Mouse (Mus musculus) lung, embryonic 15.5 days (tissue): ENCODE results near the gene Scn1b. TPM values are rescaled to one million over a fixed set of nuclear protein-coding genes. Genes with fewer than 3 reads are reported as not detected.

Experiments
- ATAC-seq: fragments of 200-750 bp; cut with Nextera tagmentation; 2 replicates; pipeline ENCODE4 v1.8.0; 2017; ENCODE audit warnings: moderate number of reproducible peaks, borderline replicate concordance; ENCODE audit not compliant: low FRiP score, low TSS enrichment; ENCODE audit errors: extremely low read depth
- H3K27ac ChIP-seq: fragments of 300-500 bp; sonication (generic); 2 replicates; pipeline ENCODE4 v1.5.1; 2015; ENCODE audit warnings: moderate library complexity, mild to moderate bottlenecking, inconsistent platforms
- H3K27me3 ChIP-seq: fragments of 300-500 bp; sonication (generic); 2 replicates; pipeline ENCODE4 v1.6.1; 2015; ENCODE audit warnings: inconsistent platforms
- H3K36me3 ChIP-seq: fragments of 300-500 bp; sonication (generic); 2 replicates; pipeline ENCODE4 v1.6.1; 2015; ENCODE audit warnings: inconsistent platforms
- H3K4me1 ChIP-seq: fragments of 300-500 bp; sonication (generic); 2 replicates; pipeline ENCODE4 v1.6.1; 2015; ENCODE audit warnings: inconsistent platforms
- H3K4me2 ChIP-seq: fragments of 300-500 bp; sonication (generic); 2 replicates; pipeline ENCODE4 v1.6.1; 2015; ENCODE audit warnings: inconsistent platforms, mild to moderate bottlenecking, moderate library complexity
- H3K4me3 ChIP-seq: fragments of 300-500 bp; sonication (generic); 2 replicates; pipeline ENCODE4 v1.5.1; 2015; ENCODE audit warnings: mild to moderate bottlenecking, inconsistent platforms
- H3K9ac ChIP-seq: fragments of 300-500 bp; sonication (generic); 2 replicates; pipeline ENCODE4 v1.6.1; 2015; ENCODE audit warnings: inconsistent platforms
- H3K9me3 ChIP-seq: fragments of 300-500 bp; sonication (generic); 2 replicates; pipeline ENCODE4 v1.6.1; 2016; ENCODE audit warnings: inconsistent platforms
- WGBS: fragments of 180-500 bp; shearing (Covaris S2); methylation state at CpG from one replicate; pipeline ENCODE4 v1.1.7; 2015; 5-methylcytosine and 5-hydroxymethylcytosine counted together
- polyA plus RNA-seq: library from polyadenylated mRNA; unstranded; fragments of >200 nt; fragmentation: Nextera tagmentation; extraction: Ambion mirVana; gene quantifications from 2 replicates; pipeline ENCODE4 v1.2.1, GENCODE M21; 2015

The Scn1b gene
- polyA plus RNA-seq, 1 experiment from 2014 or later, result 1.8 TPM

DNA sequence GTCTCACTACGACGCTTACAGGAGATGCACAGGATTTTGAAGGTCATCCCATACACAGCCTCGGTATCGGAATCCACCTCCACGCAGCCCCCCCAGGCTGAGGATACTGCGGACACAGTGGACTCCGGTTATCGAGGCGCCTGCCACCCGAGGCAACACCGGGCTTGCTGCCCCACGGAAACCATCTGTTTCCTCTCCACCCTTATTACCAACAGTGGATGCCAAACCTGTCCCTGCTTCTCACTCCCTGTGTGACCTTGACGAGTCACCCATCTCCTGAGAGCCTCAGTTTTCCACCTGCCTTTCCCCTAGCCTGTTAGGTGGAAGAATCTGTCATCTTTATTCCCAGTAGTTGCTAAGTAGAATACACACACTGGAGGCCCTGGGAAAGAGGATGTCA, 1.7 kb downstream of the Scn1b start:
- Histone ChIP-seq H3K4me3 (no peak overlapping the region), H3K27ac (no peak overlapping the region), H3K9me3 (no peaks in the 10 kb centered on the region), H3K9ac (no peak overlapping the region), H3K36me3 (peaks cover 20% of the 10 kb centered on the region), H3K4me2 (no peak overlapping the region), H3K4me1 (peaks cover 17% of the 10 kb centered on the region), H3K27me3 (peaks cover 47% of the 10 kb centered on the region)
- 71% methylated on average over 13 of the region's 13 CpGs for WGBS
- ATAC-seq, result no peak

DNA sequence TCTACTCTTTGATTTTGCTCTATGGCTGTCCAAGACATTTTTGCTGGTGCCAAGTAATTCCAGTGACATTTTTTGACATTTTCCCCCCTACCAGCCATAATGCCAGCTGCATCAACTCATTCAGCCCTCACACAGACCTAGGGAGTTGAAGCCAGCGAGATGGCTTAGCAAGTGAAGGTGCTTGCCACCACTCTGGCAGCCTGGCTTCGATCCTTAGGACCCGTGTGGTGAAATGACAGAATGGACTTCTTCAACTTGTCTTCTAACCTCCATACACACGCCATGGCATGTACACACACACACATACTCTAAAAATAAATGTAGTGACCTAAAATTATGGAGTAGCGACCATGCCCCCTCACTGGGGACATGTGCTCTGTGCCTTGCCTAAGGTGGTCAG, 2.4 kb downstream of the Scn1b start:
- Histone ChIP-seq H3K4me2 (no peak overlapping the region), H3K27ac (no peak overlapping the region), H3K9ac (no peak overlapping the region), H3K27me3 (peaks cover 47% of the 10 kb centered on the region), H3K4me3 (no peak overlapping the region), H3K9me3 (no peaks in the 10 kb centered on the region), H3K36me3 (peaks cover 13% of the 10 kb centered on the region), H3K4me1 (peaks cover 17% of the 10 kb centered on the region)
- no peak for ATAC-seq
- WGBS, result 76% methylated on average over 5 of the region's 5 CpGs

DNA sequence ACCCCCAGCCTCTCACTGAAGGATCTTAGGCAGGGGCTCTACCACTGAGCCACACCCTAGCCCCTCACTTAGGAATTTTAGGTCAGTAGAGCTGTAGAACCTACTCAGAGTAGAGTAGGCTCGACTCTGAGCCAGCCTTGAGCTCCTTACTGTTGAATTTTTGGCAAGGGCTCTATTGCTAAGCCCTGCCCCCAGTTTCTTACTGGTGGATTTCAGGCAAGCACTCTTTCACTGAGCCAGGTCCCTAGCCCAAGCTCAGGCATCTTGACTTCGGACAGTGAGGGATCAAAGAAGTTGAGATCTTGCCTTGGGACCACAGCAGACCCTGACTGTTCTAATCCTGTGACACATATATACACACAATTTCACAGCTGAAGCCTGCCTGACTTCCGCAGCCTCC, 3.1 kb downstream of the Scn1b start:
- WGBS, result 64% methylated on average over 3 of the region's 3 CpGs
- Histone ChIP-seq H3K36me3 (peaks cover 6% of the 10 kb centered on the region; the same call in 1 of the 2 replicates), H3K4me3 (no peak overlapping the region), H3K9ac (no peak overlapping the region), H3K27ac (no peak overlapping the region), H3K4me2 (no peak overlapping the region), H3K27me3 (peaks cover 47% of the 10 kb centered on the region), H3K9me3 (no peaks in the 10 kb centered on the region), H3K4me1 (peaks cover 17% of the 10 kb centered on the region)
- no peak for ATAC-seq

DNA sequence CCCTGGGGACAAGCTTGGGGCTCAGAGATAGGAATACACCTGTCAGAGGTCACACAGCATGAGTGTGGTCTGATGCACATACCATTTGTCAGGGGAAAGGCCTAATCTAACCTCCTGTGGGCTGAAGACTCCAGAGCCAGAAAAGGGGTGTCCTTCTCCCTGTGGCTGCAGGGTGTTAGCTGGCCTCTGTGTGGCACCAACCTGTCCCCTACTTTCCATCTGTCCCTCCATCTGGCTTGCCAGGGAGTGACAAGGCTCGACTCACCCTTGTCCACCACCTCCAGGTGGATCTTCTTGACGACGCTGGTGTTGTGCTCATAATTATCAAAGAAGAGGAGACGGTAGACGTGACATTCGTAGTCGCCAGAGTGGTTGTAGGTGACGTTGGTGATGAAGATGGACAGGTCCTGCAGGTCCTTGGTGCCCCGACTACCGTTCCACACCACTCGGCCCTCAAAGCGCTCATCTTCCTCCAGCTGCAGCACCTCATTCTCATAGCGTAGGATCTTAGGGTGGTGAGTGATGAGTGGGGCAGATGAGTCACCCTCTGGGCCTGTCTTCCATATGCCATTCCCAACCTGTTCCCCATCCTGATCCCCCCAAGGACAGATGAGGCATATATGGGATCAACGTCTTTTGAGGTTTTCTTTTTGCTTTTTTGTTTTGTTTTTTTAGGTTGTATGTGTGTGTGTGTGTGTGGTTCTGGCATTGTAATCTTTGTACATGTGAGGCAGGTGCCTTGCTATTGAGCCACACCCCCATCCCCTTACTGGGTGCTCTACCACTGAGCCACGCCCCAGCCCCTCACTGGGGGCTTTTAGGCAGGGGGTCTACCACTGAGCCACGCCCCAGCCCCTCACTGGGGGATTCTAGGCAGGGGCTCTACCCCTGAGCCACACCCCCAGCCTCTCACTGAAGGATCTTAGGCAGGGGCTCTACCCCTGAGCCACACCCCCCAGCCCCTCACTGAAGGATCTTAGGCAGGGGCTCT, 3.9 kb downstream of the Scn1b start:
- Histone ChIP-seq H3K4me1 (peaks cover 17% of the 10 kb centered on the region), H3K27ac (no peak overlapping the region), H3K4me2 (no peak overlapping the region), H3K4me3 (no peak overlapping the region), H3K27me3 (peaks cover 42% of the 10 kb centered on the region), H3K36me3 (no peaks in the 10 kb centered on the region), H3K9ac (no peak overlapping the region), H3K9me3 (no peaks in the 10 kb centered on the region)
- no peak for ATAC-seq
- WGBS, result 81% methylated on average over 16 of the region's 16 CpGs

DNA sequence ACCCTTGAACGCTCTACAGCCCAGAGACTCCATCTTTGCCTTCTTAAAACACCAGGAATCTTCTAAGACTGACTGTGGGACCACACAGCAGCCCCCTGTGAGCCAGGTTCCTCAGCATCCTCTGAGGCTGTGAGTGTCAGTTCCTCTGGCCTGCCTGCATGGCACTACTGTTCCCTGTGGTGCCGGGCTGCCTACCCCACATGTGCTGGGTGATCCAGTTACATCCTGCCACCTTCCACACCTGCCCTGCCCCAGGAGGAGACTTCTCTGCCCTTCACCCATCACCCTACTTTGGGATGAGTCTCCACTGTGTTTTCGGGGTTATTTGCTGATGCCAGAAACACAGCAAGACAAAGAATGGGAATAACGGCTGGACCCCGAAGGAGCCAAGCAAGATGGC, 7.2 kb downstream of the Scn1b start:
- Histone ChIP-seq H3K36me3 (no peaks in the 10 kb centered on the region), H3K4me3 (no peak overlapping the region), H3K27ac (no peak overlapping the region), H3K4me1 (peaks cover 17% of the 10 kb centered on the region), H3K4me2 (no peak overlapping the region), H3K27me3 (peaks cover 9% of the 10 kb centered on the region; the same call in 1 of the 2 replicates), H3K9me3 (no peaks in the 10 kb centered on the region), H3K9ac (no peak overlapping the region)
- no peak for ATAC-seq
- 80% methylated on average over 5 of the region's 5 CpGs for WGBS

DNA sequence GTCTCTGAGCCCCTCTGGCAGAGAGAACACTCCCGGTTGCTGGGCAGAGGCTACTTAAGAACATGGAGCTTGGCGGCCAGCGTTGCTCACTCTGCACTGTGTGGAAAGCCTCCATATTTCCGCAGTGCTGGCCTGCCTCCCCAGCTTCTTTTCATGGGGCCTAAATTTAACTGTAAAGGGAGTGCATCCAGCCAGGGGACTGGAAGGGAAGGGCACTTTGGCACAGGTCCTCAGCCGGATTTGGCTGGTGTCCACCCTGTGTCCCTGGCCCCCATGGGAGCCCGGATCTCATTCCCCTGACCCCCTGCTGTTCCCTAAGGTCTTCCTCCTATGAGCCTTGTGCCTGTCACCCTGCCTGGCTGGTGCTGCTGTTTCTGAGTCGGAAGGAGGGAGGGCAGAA, 8.3 kb downstream of the Scn1b start:
- no peaks in the 10 kb centered on the region for H3K9me3 ChIP-seq
- no peaks in the 10 kb centered on the region for H3K27me3 ChIP-seq
- H3K4me2 ChIP-seq, result no peak overlapping the region
- H3K4me1 ChIP-seq, result peaks cover 22% of the 10 kb centered on the region
- WGBS, result 74% methylated on average over 7 of the region's 7 CpGs
- no peak for ATAC-seq
- H3K36me3 ChIP-seq, result no peaks in the 10 kb centered on the region
- no peak overlapping the region for H3K27ac ChIP-seq
- no peak overlapping the region for H3K9ac ChIP-seq
- no peak overlapping the region for H3K4me3 ChIP-seq

DNA sequence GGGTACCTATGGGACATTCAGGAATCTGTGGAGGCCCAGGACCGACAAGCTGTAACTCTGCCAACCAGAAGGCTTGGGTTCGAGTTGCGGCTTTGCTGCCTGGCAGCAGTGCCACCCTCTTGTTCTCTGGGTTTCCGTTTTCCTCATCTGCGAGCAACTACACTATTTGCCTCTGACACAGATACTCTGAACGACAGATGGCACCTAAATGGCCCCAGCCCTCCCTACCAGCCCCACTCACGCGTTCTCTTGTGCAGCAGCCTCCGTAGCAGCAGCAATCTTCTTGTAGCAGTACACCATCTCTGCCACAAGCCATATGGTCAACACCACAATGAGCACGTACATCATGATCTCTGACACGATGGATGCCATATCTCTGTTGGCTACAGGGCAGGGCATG, 9.3 kb downstream of the Scn1b start:
- peaks cover 22% of the 10 kb centered on the region for H3K4me1 ChIP-seq
- 80% methylated on average over 11 of the region's 11 CpGs for WGBS
- no peak for ATAC-seq

DNA sequence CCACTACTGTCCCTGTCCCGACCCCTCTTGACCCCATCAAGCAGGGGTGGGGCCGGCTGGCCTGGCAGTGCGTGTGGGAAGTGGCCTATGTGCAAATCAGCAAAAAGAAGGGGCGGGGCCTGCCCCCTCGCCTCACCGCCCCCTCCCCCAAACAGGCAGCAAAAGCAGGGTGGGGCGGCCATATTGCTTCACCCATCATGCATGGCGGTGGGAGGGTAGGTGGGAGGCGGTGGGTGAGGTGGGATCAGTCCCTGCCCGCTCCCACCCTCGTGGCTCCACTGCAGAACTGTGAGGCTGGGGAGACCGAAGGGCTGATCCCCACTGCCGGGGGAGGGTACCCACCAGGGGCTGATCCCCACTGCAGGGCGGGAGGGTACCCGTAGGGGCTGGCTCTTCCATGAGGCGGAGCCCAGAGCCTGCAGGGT, 10.1 kb downstream of the Scn1b start:
- 56% methylated on average over 16 of the region's 16 CpGs for WGBS
- H3K27ac ChIP-seq, result no peak overlapping the region
- no peak overlapping the region for H3K4me3 ChIP-seq
- no peaks in the 10 kb centered on the region for H3K9me3 ChIP-seq
- no peak overlapping the region for H3K9ac ChIP-seq
- H3K4me2 ChIP-seq, result no peak overlapping the region
- no peaks in the 10 kb centered on the region for H3K27me3 ChIP-seq
- H3K4me1 ChIP-seq, result peaks cover 25% of the 10 kb centered on the region
- no peaks in the 10 kb centered on the region for H3K36me3 ChIP-seq
- no peak for ATAC-seq

More for the DNA sequence above, 9.3 kb downstream of the Scn1b start:
- H3K4me2 ChIP-seq, result no peak overlapping the region
- no peaks in the 10 kb centered on the region for H3K36me3 ChIP-seq
- no peaks in the 10 kb centered on the region for H3K27me3 ChIP-seq
- no peak overlapping the region for H3K4me3 ChIP-seq
- no peaks in the 10 kb centered on the region for H3K9me3 ChIP-seq
- H3K9ac ChIP-seq, result no peak overlapping the region
- H3K27ac ChIP-seq, result no peak overlapping the region

DNA sequence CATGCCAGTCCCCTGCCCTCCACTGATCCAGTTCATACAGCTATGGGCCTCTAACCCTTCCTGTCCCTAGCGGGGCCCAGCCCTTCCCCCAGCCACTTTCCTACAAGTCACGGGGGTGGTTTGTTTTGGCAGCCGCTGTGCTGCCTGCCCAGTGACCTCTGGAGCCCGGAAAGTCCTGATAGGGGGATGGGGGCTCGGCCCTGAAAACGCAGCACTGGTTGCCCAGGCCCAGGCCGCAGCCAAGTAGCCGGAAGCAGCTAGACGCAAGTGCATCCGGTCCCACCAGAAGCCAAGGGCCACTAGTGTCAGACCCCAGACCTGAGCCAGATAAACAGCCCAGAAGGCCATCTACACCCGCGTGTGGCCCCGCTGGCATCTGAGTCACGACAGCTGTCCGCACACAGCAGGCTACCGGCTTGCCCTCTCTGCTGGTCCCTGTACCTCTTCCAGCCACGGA, 11.2 kb downstream of the Scn1b start:
- Histone ChIP-seq H3K4me1 (peaks cover 27% of the 10 kb centered on the region), H3K36me3 (no peaks in the 10 kb centered on the region), H3K4me2 (peak overlapping the region; percentile 53), H3K4me3 (0 out of 2 replicates have a peak overlapping the region, but pooled peaks have one; percentile 27), H3K9ac (no peak overlapping the region), H3K27me3 (no peaks in the 10 kb centered on the region), H3K27ac (peak overlapping the region; percentile 50), H3K9me3 (no peaks in the 10 kb centered on the region)
- 15% methylated on average over 17 of the region's 17 CpGs for WGBS
- ATAC-seq, result peak; percentile 58; the same call in 1 of the 2 replicates

DNA sequence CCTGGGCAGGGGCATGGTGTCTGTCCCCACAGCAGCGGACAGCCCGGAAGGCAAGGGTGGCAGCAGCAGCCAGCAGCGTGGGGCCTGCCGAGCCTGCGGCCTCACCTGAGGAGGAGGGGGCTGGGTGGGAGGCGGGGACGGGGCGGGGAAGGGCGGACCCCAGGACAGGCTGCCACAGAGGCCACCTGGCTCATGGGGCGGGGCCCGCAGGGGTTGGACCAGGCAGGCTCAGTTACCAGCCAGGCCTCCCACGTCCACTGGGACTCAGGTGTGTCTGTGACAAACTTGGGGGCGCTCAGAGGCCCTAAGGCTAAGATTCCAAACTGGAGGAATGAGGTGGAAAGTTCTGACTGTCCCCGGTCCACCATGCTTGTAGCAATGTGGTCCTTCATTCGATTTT, 11.6 kb downstream of the Scn1b start, which contains the start of gene Hpn:
TSS of gene Hpn (minus strand) at position 109 of the 400 bp plus-strand sequence.
- peaks cover 27% of the 10 kb centered on the region for H3K4me1 ChIP-seq
- H3K4me3 ChIP-seq, result peak within 1 kb of the TSS; percentile 27
- peak; percentile 79 for ATAC-seq
- H3K27ac ChIP-seq, result peak within 1 kb of the TSS; percentile 50
- peak within 1 kb of the TSS; percentile 53 for H3K4me2 ChIP-seq
- H3K9me3 ChIP-seq, result no peaks in the 10 kb centered on the region
- no peaks in the 10 kb centered on the region for H3K27me3 ChIP-seq
- WGBS, result 15% methylated on average over 15 of the region's 15 CpGs
- no peaks in the 10 kb centered on the region for H3K36me3 ChIP-seq
- peak within 1 kb of the TSS; percentile 29 for H3K9ac ChIP-seq

DNA sequence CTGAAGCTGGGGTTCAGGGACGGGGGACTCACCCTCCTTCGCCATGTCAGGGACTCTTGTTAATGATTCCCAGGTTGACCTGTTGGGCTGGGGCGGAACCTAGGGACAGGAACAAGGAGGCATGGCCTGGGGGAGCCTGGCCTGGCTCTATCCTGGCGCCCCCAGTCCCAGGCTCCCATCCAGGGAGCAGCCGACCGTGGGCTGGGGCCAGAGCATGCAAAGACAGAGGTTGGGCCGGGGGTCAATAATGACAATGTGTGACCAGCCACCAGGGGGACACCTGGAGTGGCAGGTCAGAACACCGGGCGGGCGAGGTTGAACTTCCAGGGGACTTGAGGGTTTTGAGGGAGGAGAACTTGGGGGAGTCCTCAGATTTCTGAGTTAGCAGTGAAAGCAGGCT, 12.2 kb downstream of the Scn1b start:
- peak overlapping the region; percentile 53 for H3K4me2 ChIP-seq
- H3K4me3 ChIP-seq, result peak overlapping the region; percentile 27

DNA sequence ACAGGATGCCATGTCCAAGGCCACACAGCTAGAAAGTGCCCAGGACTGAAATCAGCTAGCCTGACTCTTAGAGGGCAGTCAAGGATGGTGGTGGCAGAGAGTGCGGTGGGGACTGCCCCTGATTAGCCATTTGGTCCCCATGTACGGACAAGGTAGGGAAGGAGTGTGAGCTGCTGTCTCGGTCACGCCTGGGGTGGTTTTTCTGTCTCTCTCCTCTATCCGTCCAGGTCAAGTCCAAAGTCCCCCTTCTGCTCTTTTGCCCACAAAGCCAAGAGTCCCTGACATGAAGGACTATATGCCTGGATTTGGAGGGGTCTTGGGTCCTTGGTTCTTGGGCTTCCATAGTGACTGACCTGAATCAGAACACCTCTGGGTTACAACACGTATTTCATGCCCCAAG, 13.0 kb downstream of the Scn1b start:
- Histone ChIP-seq H3K9me3 (no peaks in the 10 kb centered on the region), H3K36me3 (no peaks in the 10 kb centered on the region), H3K27me3 (no peaks in the 10 kb centered on the region), H3K9ac (no peak overlapping the region), H3K4me1 (peaks cover 34% of the 10 kb centered on the region), H3K4me3 (no peak overlapping the region), H3K4me2 (no peak overlapping the region), H3K27ac (no peak overlapping the region)
- 87% methylated on average over 6 of the region's 6 CpGs for WGBS
- ATAC-seq, result no peak

More for the DNA sequence above, 12.2 kb downstream of the Scn1b start:
- H3K9me3 ChIP-seq, result no peaks in the 10 kb centered on the region
- H3K9ac ChIP-seq, result peak overlapping the region; percentile 29
- peak; percentile 15; the same call in 1 of the 2 replicates for ATAC-seq
- H3K27ac ChIP-seq, result peak overlapping the region; percentile 50
- H3K4me1 ChIP-seq, result peaks cover 27% of the 10 kb centered on the region
- no peaks in the 10 kb centered on the region for H3K27me3 ChIP-seq
- no peaks in the 10 kb centered on the region for H3K36me3 ChIP-seq
- 56% methylated on average over 10 of the region's 10 CpGs for WGBS
